Mouse (Mus musculus): Measurements from ENCODE around the gene Cygb. TPM values are rescaled to one million over a fixed set of nuclear protein-coding genes. Genes with fewer than 3 reads are reported as not detected.

Gene Cygb
- polyA plus RNA-seq, 2 experiments: 0.44 to 0.64 TPM

GRCm38 (mm10) chr11:116626299-116627071 is 27.6 kb downstream of the Cygb start, which contains the start of gene Rhbdf2:
Gene Rhbdf2, minus strand, starts transcription at chr11:116627019.
- ATAC-seq (ENCODE audit: insufficient read depth) (no peak), DNase-seq (ENCODE audit: low read depth in 3 of 3, low spot score in 3 of 3) (no peak)
- TF ChIP-seq CTCF (IDR thresholded peaks at IDR 0.05; ENCODE audit: low read depth): no peak
- Histone ChIP-seq H3K4me1 (replicated peaks; ENCODE audit: control insufficient read depth in 2 of 2, insufficient read depth in 2 of 2, low read length in 1 of 2) (peaks cover 30 to 37% of the 10 kb centered on the region in 2 experiments), H3K9me3 (ENCODE audit: control insufficient read depth, low read length) (no peaks in the 10 kb centered on the region), H3K9ac (replicated peaks) (no peak within 1 kb of the TSS), H3K4me3 (ENCODE audit: insufficient read depth in 1 of 2, low read depth in 2 of 2, low read length in 2 of 2) (no peak within 1 kb of the TSS), H3K27ac (no peak within 1 kb of the TSS; the same call in 1 of the 2 replicates), H3K36me3 (replicated peaks; ENCODE audit: control insufficient read depth, insufficient read depth, low read depth) (no peaks in the 10 kb centered on the region), H3K27me3 (ENCODE audit: control insufficient read depth, insufficient read depth, low read length) (no peaks in the 10 kb centered on the region), H3K4me2 (ENCODE audit: low read depth) (no peak within 1 kb of the TSS)
- 72% methylated on average over 10 of the region's 10 CpGs for WGBS (ENCODE audit: insufficient replicate concordance)

DNA sequence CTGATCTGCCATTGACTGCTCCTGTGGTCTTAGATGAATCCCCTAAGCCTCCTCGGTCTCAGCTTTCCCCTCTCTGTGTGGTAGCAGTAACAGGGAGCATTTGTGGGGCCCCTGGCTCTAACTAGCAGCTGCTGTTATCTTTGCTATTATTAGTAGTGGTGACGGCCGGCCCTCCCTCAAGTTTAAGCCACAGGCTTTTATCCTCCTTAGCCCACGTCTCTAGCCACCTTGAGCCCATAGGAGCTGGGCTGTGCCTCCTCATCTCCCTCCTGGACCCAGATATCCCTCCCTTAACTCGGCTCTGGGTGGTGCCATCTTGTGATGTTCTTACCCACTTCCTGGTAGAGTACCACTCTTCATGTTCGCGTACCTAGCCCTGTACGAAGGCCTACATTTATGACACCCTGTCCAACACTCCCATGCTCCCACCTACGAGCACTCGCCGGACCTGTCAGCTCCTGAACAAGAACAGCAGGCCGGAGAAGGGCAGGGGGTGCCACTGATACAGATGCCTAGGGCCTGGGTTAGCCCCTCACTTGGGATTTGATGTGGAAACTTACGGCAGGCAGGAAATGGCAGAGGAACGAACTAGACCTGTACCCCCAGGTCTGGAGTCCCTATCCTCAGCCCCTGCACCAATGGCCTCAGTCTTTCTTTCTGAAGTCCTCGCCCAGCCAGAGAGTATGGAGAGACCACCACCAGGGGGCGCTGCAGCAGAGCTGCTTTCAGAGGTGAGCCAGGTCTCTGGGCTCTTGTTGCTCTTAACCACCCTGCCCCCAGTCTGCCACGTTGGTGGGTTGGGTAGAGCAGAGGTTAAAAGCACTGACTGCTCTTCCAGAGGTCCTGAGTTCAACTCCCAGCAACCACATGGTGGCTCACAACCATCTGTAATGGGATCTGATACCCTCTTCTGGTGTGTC is 28.8 kb downstream of the Cygb start:
- peaks cover 42 to 48% of the 10 kb centered on the region in 2 experiments for H3K4me1 ChIP-seq (replicated peaks; ENCODE audit: control insufficient read depth in 2 of 2, insufficient read depth in 2 of 2, low read length in 1 of 2)
- H3K4me2 ChIP-seq (ENCODE audit: low read depth): peak overlapping the region; percentile 84
- peak; percentile 22 for ATAC-seq (ENCODE audit: insufficient read depth)
- H3K9ac ChIP-seq (replicated peaks): peak overlapping the region; percentile 28; the same call in 1 of the 2 replicates
- H3K36me3 ChIP-seq (replicated peaks; ENCODE audit: control insufficient read depth, insufficient read depth, low read depth): no peaks in the 10 kb centered on the region
- no peaks in the 10 kb centered on the region for H3K27me3 ChIP-seq (ENCODE audit: control insufficient read depth, insufficient read depth, low read length)
- TF ChIP-seq CTCF (IDR thresholded peaks at IDR 0.05; ENCODE audit: low read depth) (peak; percentile 95), EP300 (IDR thresholded peaks at IDR 0.05; ENCODE audit: low read depth) (no peak)
- peak overlapping the region; percentile 77 for H3K27ac ChIP-seq
- 37% methylated on average over 17 of the region's 17 CpGs for WGBS (ENCODE audit: insufficient replicate concordance)
- H3K9me3 ChIP-seq (ENCODE audit: control insufficient read depth, low read length): no peaks in the 10 kb centered on the region
- DNase-seq (ENCODE audit: low read depth in 3 of 3, low spot score in 3 of 3): peak in 2 of 3 experiments; percentile 57 to 71
- H3K4me3 ChIP-seq (ENCODE audit: insufficient read depth in 1 of 2, low read depth in 2 of 2, low read length in 2 of 2): no peak overlapping the region; a peak in 1 of 4 replicates

- no peaks in the 10 kb centered on the region for H3K36me3 ChIP-seq (replicated peaks; ENCODE audit: control insufficient read depth, insufficient read depth, low read depth)
- H3K4me2 ChIP-seq (ENCODE audit: low read depth): peak overlapping the region; percentile 84
- no peaks in the 10 kb centered on the region for H3K9me3 ChIP-seq (ENCODE audit: control insufficient read depth, low read length)
- no peaks in the 10 kb centered on the region for H3K27me3 ChIP-seq (ENCODE audit: control insufficient read depth, insufficient read depth, low read length)
- 10% methylated on average over 42 of the region's 42 CpGs for WGBS (ENCODE audit: insufficient replicate concordance)
- peak; percentile 69 to 81 (median 73) for DNase-seq (ENCODE audit: low read depth in 3 of 3, low spot score in 3 of 3)
- H3K9ac ChIP-seq (replicated peaks): peak overlapping the region; percentile 98
- peak overlapping the region; percentile 83 to 97 for H3K4me3 ChIP-seq (ENCODE audit: insufficient read depth in 1 of 2, low read depth in 2 of 2, low read length in 2 of 2)
- TF ChIP-seq CTCF (IDR thresholded peaks at IDR 0.05; ENCODE audit: low read depth) (no peak), EP300 (IDR thresholded peaks at IDR 0.05; ENCODE audit: low read depth) (no peak)
- H3K27ac ChIP-seq: peak overlapping the region; percentile 77
- peak; percentile 75 for ATAC-seq (ENCODE audit: insufficient read depth)
- H3K4me1 ChIP-seq (replicated peaks; ENCODE audit: control insufficient read depth in 2 of 2, insufficient read depth in 2 of 2, low read length in 1 of 2): peaks cover 51 to 58% of the 10 kb centered on the region in 2 experiments
Measured at GRCm38 (mm10) chr11:116624131-116624832, 29.8 kb downstream of the Cygb start.

GRCm38 (mm10) chr11:116623281-116624124 is 30.6 kb downstream of the Cygb start:
- H3K4me2 ChIP-seq (ENCODE audit: low read depth): peak overlapping the region; percentile 84
- H3K36me3 ChIP-seq (replicated peaks; ENCODE audit: control insufficient read depth, insufficient read depth, low read depth): no peaks in the 10 kb centered on the region
- TF ChIP-seq CTCF (IDR thresholded peaks at IDR 0.05; ENCODE audit: low read depth): 0 out of 2 replicates have a peak, but pooled peaks have one; percentile 7
- no peak for TF ChIP-seq EP300 (IDR thresholded peaks at IDR 0.05; ENCODE audit: low read depth)
- WGBS (ENCODE audit: insufficient replicate concordance): 5% methylated on average over 40 of the region's 40 CpGs
- ATAC-seq (ENCODE audit: insufficient read depth): peak; percentile 12; the same call in 1 of the 2 replicates
- no peaks in the 10 kb centered on the region for H3K27me3 ChIP-seq (ENCODE audit: control insufficient read depth, insufficient read depth, low read length)
- DNase-seq (ENCODE audit: low read depth in 3 of 3, low spot score in 3 of 3): no peak
- no peaks in the 10 kb centered on the region for H3K9me3 ChIP-seq (ENCODE audit: control insufficient read depth, low read length)
- H3K4me3 ChIP-seq (ENCODE audit: insufficient read depth in 1 of 2, low read depth in 2 of 2, low read length in 2 of 2): peak overlapping the region; percentile 83 to 97
- H3K9ac ChIP-seq (replicated peaks): peak overlapping the region; percentile 98
- peak overlapping the region; percentile 73 for H3K27ac ChIP-seq
- peaks cover 58 to 66% of the 10 kb centered on the region in 2 experiments for H3K4me1 ChIP-seq (replicated peaks; ENCODE audit: control insufficient read depth in 2 of 2, insufficient read depth in 2 of 2, low read length in 1 of 2)

Measured in liver, embryonic 14.5 days (tissue).